Mouse (Mus musculus) spleen, adult 2 months (tissue): ENCODE results near the gene Gpr62.

Experiments used
- CTCF ChIP-seq: fragments of 200-500 bp; IDR thresholded peaks from 2 replicates; pipeline ENCODE4 v1.5.1; 2011; ENCODE audit warnings: mild to moderate bottlenecking, inconsistent platforms; ENCODE audit not compliant: insufficient read depth, insufficient read length, insufficient replicate concordance; ENCODE audit errors: extremely low read depth
- POLR2A ChIP-seq: fragments of 200-500 bp; IDR thresholded peaks from 2 replicates; pipeline ENCODE4 v1.6.1; 2011; ENCODE audit warnings: low read depth, low read length, inconsistent platforms

DNA sequence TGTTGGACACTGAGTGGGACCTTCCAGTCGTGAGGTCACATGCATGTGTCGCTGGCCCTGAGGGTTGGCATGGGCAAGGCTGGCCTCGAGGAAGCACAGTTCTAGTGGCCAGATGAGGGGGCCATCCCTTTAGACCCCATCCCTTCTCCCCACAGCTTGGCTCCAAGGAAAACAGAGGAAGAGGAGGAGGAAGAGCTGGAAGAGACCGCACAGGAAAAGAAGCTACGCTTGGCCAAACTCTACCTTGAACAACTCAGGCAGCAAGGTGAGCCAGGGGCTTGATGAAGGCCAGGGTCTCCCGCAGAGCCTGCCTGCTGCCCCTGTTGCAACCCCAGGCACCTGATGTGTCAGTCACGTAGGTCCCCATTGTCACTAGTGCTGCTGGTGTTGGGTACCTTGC is 14.8 kb upstream of the Gpr62 start:
- TF ChIP-seq CTCF (no peak), POLR2A (no peak)
